Mouse (Mus musculus): ENCODE measurements around the gene Sgip1.

Gene Sgip1

GRCm38 (mm10) chr4:102899683-102900082, 158.6 kb downstream of the Sgip1 start:
- DNase-seq (ENCODE audit: low spot score in 2 of 2), result no peak

- DNase-seq (ENCODE audit: low spot score in 2 of 2), result no peak
These were observed 159.1 kb downstream of the Sgip1 start for GRCm38 (mm10) chr4:102900166-102900565.

GRCm38 (mm10) chr4:102907843-102908427, 166.8 kb downstream of the Sgip1 start:
- DNase-seq (ENCODE audit: low spot score in 2 of 2), result no peak

GRCm38 (mm10) chr4:102910191-102910590, 169.1 kb downstream of the Sgip1 start:
- DNase-seq (ENCODE audit: low spot score in 2 of 2), result no peak

- DNase-seq (ENCODE audit: low spot score in 2 of 2), result no peak
These were observed 172.1 kb downstream of the Sgip1 start for GRCm38 (mm10) chr4:102913176-102913575.

GRCm38 (mm10) chr4:102913700-102914327, 172.7 kb downstream of the Sgip1 start:
- DNase-seq (ENCODE audit: low spot score in 2 of 2), result no peak

- no peak for DNase-seq (ENCODE audit: low spot score in 2 of 2)
These were observed 177.1 kb downstream of the Sgip1 start for GRCm38 (mm10) chr4:102918191-102918590.

GRCm38 (mm10) chr4:102929491-102929890, 188.4 kb downstream of the Sgip1 start:
- DNase-seq (ENCODE audit: low spot score in 2 of 2), result no peak

GRCm38 (mm10) chr4:102930679-102931078, 189.6 kb downstream of the Sgip1 start:
- no peak for DNase-seq (ENCODE audit: low spot score in 2 of 2)

- DNase-seq (ENCODE audit: low spot score in 2 of 2), result no peak
These were observed 199.2 kb downstream of the Sgip1 start for GRCm38 (mm10) chr4:102940266-102940665.

GRCm38 (mm10) chr4:102940738-102941137, 199.6 kb downstream of the Sgip1 start:
- DNase-seq (ENCODE audit: low spot score in 2 of 2), result no peak

GRCm38 (mm10) chr4:102944325-102944724, 203.2 kb downstream of the Sgip1 start:
- DNase-seq (ENCODE audit: low spot score in 2 of 2), result no peak

- no peak for DNase-seq (ENCODE audit: low spot score in 2 of 2)
These were observed 211.4 kb downstream of the Sgip1 start for GRCm38 (mm10) chr4:102952476-102952875.

GRCm38 (mm10) chr4:102955294-102955956, 214.3 kb downstream of the Sgip1 start:
- DNase-seq (ENCODE audit: low spot score in 2 of 2), result no peak

- no peak for DNase-seq (ENCODE audit: low spot score in 2 of 2)
These were observed 218.3 kb downstream of the Sgip1 start for GRCm38 (mm10) chr4:102959409-102959808.

- DNase-seq (ENCODE audit: low spot score in 2 of 2), result no peak
These were observed 223.1 kb downstream of the Sgip1 start for GRCm38 (mm10) chr4:102964174-102964573.

- DNase-seq (ENCODE audit: low spot score in 2 of 2), result no peak
These were observed 226.7 kb downstream of the Sgip1 start for GRCm38 (mm10) chr4:102967811-102968210.

- no peak for DNase-seq (ENCODE audit: low spot score in 2 of 2)
These were observed 228.5 kb downstream of the Sgip1 start for GRCm38 (mm10) chr4:102969599-102969998.

GRCm38 (mm10) chr4:102971159-102971558, 230.1 kb downstream of the Sgip1 start:
- no peak for DNase-seq (ENCODE audit: low spot score in 2 of 2)

- no peak for DNase-seq (ENCODE audit: low spot score in 2 of 2)
These were observed 231.0 kb downstream of the Sgip1 start for GRCm38 (mm10) chr4:102972071-102972470.

GRCm38 (mm10) chr4:102974172-102974571, 233.1 kb downstream of the Sgip1 start:
- DNase-seq (ENCODE audit: low spot score in 2 of 2), result no peak

- DNase-seq (ENCODE audit: low spot score in 2 of 2), result no peak
These were observed 235.5 kb downstream of the Sgip1 start for GRCm38 (mm10) chr4:102976290-102977275.

Data from spleen, postnatal 10 days (tissue).